Mouse (Mus musculus): ENCODE data around the gene Trrap. TPM values are rescaled to one million over a fixed set of nuclear protein-coding genes. Genes with fewer than 3 reads are reported as not detected.

Trrap gene
- polyA plus RNA-seq, 1 experiment from 2014 or later = 15.5 TPM

DNA sequence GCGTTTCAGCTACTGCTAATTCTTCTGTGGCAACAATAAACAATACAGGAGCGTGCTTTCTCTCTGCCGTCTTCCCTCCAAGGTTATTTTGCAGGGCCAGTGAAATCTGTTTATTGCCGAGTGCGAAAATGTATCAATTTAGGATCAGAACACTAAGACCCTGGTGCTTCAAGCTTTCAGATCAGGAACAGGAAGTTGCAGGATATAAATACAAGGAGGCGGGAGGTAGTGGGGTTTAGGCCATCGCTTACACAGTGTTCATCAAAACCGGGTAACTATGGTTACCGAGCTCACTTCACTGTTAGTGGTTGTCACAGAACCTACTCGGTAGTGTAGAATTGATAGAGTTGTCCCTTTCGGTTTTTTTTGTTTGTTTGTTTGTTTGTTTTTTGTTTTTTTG is 886 bp upstream of the Trrap start:
- ATAC-seq (ENCODE audit: low read depth) = no peak
- peaks cover 9% of the 10 kb centered on the region for H3K4me1 ChIP-seq (ENCODE audit: control insufficient read depth, low read depth, low read length)
- peaks cover 12% of the 10 kb centered on the region for H3K27me3 ChIP-seq (ENCODE audit: control insufficient read depth, insufficient read depth, low read depth, low read length)
- 0 out of 2 replicates have a peak, but pooled peaks cover 3% of the 10 kb centered on the region for H3K36me3 ChIP-seq (ENCODE audit: control insufficient read depth, insufficient read depth)
- no peak overlapping the region for H3K27ac ChIP-seq (ENCODE audit: low read length)
- no peak overlapping the region for H3K4me2 ChIP-seq (ENCODE audit: low read depth, low read length)
- WGBS (ENCODE audit: insufficient replicate concordance) = 65% methylated on average over 11 of the region's 11 CpGs
- no peak overlapping the region for H3K4me3 ChIP-seq (ENCODE audit: low read depth, low read length)
- H3K9ac ChIP-seq (ENCODE audit: low read depth, low read length) = no peak overlapping the region
- H3K9me3 ChIP-seq (replicated peaks; ENCODE audit: control insufficient read depth, low read length) = no peaks in the 10 kb centered on the region

- under 1% methylated on average over 92 of the region's 92 CpGs for WGBS (ENCODE audit: insufficient replicate concordance)
Observed at GRCm38 (mm10) chr5:144767911-144768841, 644 bp downstream of the Trrap start.

GRCm38 (mm10) chr5:144769067-144769482 is 1.5 kb downstream of the Trrap start:
- peak overlapping the region; percentile 83; the same call in 1 of the 2 replicates for H3K27ac ChIP-seq (ENCODE audit: low read length)
- 0 out of 2 replicates have a peak, but pooled peaks cover 3% of the 10 kb centered on the region for H3K36me3 ChIP-seq (ENCODE audit: control insufficient read depth, insufficient read depth)
- peak overlapping the region; percentile 77 for H3K4me2 ChIP-seq (ENCODE audit: low read depth, low read length)
- WGBS (ENCODE audit: insufficient replicate concordance) = 10% methylated on average over 8 of the region's 8 CpGs
- H3K9ac ChIP-seq (ENCODE audit: low read depth, low read length) = peak overlapping the region; percentile 77
- ATAC-seq (ENCODE audit: low read depth) = no peak
- peaks cover 9% of the 10 kb centered on the region for H3K4me1 ChIP-seq (ENCODE audit: control insufficient read depth, low read depth, low read length)
- H3K27me3 ChIP-seq (ENCODE audit: control insufficient read depth, insufficient read depth, low read depth, low read length) = no peaks in the 10 kb centered on the region
- no peaks in the 10 kb centered on the region for H3K9me3 ChIP-seq (replicated peaks; ENCODE audit: control insufficient read depth, low read length)
- peak overlapping the region; percentile 76 for H3K4me3 ChIP-seq (ENCODE audit: low read depth, low read length)

More at GRCm38 (mm10) chr5:144767911-144768841, 644 bp downstream of the Trrap start:
- H3K4me3 ChIP-seq (ENCODE audit: low read depth, low read length) = peak overlapping the region; percentile 76
- H3K36me3 ChIP-seq (ENCODE audit: control insufficient read depth, insufficient read depth) = 0 out of 2 replicates have a peak, but pooled peaks cover 3% of the 10 kb centered on the region
- H3K4me2 ChIP-seq (ENCODE audit: low read depth, low read length) = peak overlapping the region; percentile 77
- peaks cover 9% of the 10 kb centered on the region for H3K4me1 ChIP-seq (ENCODE audit: control insufficient read depth, low read depth, low read length)
- H3K9ac ChIP-seq (ENCODE audit: low read depth, low read length) = peak overlapping the region; percentile 77
- H3K9me3 ChIP-seq (replicated peaks; ENCODE audit: control insufficient read depth, low read length) = no peaks in the 10 kb centered on the region
- peak overlapping the region; percentile 83 for H3K27ac ChIP-seq (ENCODE audit: low read length)
- ATAC-seq (ENCODE audit: low read depth) = peak; percentile 89
- H3K27me3 ChIP-seq (ENCODE audit: control insufficient read depth, insufficient read depth, low read depth, low read length) = no peaks in the 10 kb centered on the region

DNA sequence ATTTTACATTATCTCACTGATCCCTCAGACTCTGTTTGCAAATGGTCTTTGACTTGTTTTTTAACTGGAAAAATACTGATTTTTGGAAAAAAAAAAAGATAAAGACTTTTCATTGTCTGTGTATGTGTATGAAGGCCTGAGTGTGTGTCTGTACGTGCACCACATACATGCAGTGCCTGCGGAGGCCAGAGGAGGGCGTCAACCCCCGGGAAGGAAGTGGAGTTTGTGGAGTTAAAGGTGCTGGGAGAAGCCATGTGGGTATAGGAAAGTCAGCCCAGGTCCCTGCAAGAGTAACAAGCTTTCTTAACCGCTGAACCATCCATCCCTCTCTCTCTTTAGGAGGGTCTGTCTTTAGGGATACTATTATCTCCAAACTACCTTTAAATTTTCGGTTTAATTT is 5.7 kb downstream of the Trrap start:
- Histone ChIP-seq H3K9me3 (replicated peaks; ENCODE audit: control insufficient read depth, low read length) (no peaks in the 10 kb centered on the region), H3K27ac (ENCODE audit: low read length) (no peak overlapping the region), H3K36me3 (ENCODE audit: control insufficient read depth, insufficient read depth) (peaks cover 11% of the 10 kb centered on the region), H3K4me2 (ENCODE audit: low read depth, low read length) (no peak overlapping the region), H3K4me3 (ENCODE audit: low read depth, low read length) (no peak overlapping the region), H3K4me1 (ENCODE audit: control insufficient read depth, low read depth, low read length) (peaks cover 9% of the 10 kb centered on the region), H3K9ac (ENCODE audit: low read depth, low read length) (no peak overlapping the region), H3K27me3 (ENCODE audit: control insufficient read depth, insufficient read depth, low read depth, low read length) (no peaks in the 10 kb centered on the region)
- WGBS (ENCODE audit: insufficient replicate concordance) = 79% methylated on average over 6 of the region's 6 CpGs
- ATAC-seq (ENCODE audit: low read depth) = no peak

DNA sequence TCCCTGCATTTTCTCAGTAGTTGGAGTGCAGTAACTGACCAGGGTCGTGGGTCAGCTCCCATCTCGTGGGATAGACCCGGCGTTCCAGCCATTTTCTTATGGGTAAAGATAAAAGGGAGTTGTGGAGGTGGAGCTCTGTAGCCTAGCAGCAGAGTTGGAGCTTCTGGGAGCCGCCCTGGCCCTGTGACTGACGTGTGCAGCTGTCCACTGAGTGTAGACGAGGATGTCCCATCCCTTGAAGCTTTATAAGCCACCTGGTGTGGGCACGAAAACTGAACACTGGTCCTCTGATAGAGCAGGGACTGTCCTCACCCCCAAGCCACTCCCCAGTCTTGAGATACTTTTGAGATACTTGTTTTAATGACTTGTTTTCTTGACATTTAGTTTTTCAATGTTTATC is 13.1 kb downstream of the Trrap start:
- 77% methylated on average over 8 of the region's 8 CpGs for WGBS (ENCODE audit: insufficient replicate concordance)
- no peak overlapping the region for H3K4me3 ChIP-seq (ENCODE audit: low read depth, low read length)

DNA sequence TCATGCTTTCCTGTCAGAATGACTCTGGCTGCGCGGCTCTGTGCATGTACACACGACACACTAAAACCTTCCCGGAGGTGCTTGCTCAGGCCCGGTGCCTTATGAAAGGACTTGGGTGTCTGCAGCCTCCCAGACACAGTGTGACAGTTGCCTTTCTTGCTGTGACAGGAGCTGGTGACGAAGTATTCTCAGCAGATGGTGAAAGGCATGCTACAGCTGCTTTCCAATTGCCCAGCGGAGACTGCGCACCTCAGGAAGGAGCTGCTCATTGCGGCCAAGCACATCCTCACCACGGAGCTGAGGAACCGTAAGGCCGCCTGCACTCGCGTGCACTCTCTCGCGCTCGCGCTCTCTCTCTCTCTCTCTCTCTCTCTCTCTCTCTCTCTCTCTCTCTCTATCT is 18.9 kb downstream of the Trrap start:
- no peak overlapping the region for H3K9ac ChIP-seq (ENCODE audit: low read depth, low read length)
- no peaks in the 10 kb centered on the region for H3K4me1 ChIP-seq (ENCODE audit: control insufficient read depth, low read depth, low read length)
- no peak overlapping the region for H3K4me3 ChIP-seq (ENCODE audit: low read depth, low read length)
- peaks cover 48% of the 10 kb centered on the region for H3K36me3 ChIP-seq (ENCODE audit: control insufficient read depth, insufficient read depth)
- WGBS (ENCODE audit: insufficient replicate concordance) = 90% methylated on average over 18 of the region's 18 CpGs
- H3K27ac ChIP-seq (ENCODE audit: low read length) = no peak overlapping the region
- no peaks in the 10 kb centered on the region for H3K9me3 ChIP-seq (replicated peaks; ENCODE audit: control insufficient read depth, low read length)
- H3K27me3 ChIP-seq (ENCODE audit: control insufficient read depth, insufficient read depth, low read depth, low read length) = no peaks in the 10 kb centered on the region
- H3K4me2 ChIP-seq (ENCODE audit: low read depth, low read length) = no peak overlapping the region
- ATAC-seq (ENCODE audit: low read depth) = no peak

More for the DNA sequence above, 13.1 kb downstream of the Trrap start:
- Histone ChIP-seq H3K27me3 (ENCODE audit: control insufficient read depth, insufficient read depth, low read depth, low read length) (no peaks in the 10 kb centered on the region), H3K4me2 (ENCODE audit: low read depth, low read length) (no peak overlapping the region), H3K36me3 (ENCODE audit: control insufficient read depth, insufficient read depth) (peaks cover 22% of the 10 kb centered on the region), H3K4me1 (ENCODE audit: control insufficient read depth, low read depth, low read length) (no peaks in the 10 kb centered on the region), H3K9me3 (replicated peaks; ENCODE audit: control insufficient read depth, low read length) (no peaks in the 10 kb centered on the region), H3K27ac (ENCODE audit: low read length) (no peak overlapping the region), H3K9ac (ENCODE audit: low read depth, low read length) (no peak overlapping the region)
- no peak for ATAC-seq (ENCODE audit: low read depth)

- H3K9ac ChIP-seq (ENCODE audit: low read depth, low read length) = no peak overlapping the region
- H3K9me3 ChIP-seq (replicated peaks; ENCODE audit: control insufficient read depth, low read length) = no peaks in the 10 kb centered on the region
- H3K4me1 ChIP-seq (ENCODE audit: control insufficient read depth, low read depth, low read length) = no peaks in the 10 kb centered on the region
- no peak overlapping the region for H3K27ac ChIP-seq (ENCODE audit: low read length)
- H3K36me3 ChIP-seq (ENCODE audit: control insufficient read depth, insufficient read depth) = peaks cover 44% of the 10 kb centered on the region
- H3K27me3 ChIP-seq (ENCODE audit: control insufficient read depth, insufficient read depth, low read depth, low read length) = no peaks in the 10 kb centered on the region
- WGBS (ENCODE audit: insufficient replicate concordance) = 70% methylated on average over 5 of the region's 5 CpGs
- H3K4me3 ChIP-seq (ENCODE audit: low read depth, low read length) = no peak overlapping the region
- no peak for ATAC-seq (ENCODE audit: low read depth)
- H3K4me2 ChIP-seq (ENCODE audit: low read depth, low read length) = no peak overlapping the region
Observed at GRCm38 (mm10) chr5:144793374-144793773, 25.8 kb downstream of the Trrap start.

- Histone ChIP-seq H3K4me3 (ENCODE audit: low read depth, low read length) (no peak overlapping the region), H3K4me1 (ENCODE audit: control insufficient read depth, low read depth, low read length) (no peaks in the 10 kb centered on the region), H3K9ac (ENCODE audit: low read depth, low read length) (no peak overlapping the region), H3K27ac (ENCODE audit: low read length) (no peak overlapping the region), H3K9me3 (replicated peaks; ENCODE audit: control insufficient read depth, low read length) (no peaks in the 10 kb centered on the region), H3K4me2 (ENCODE audit: low read depth, low read length) (no peak overlapping the region), H3K36me3 (ENCODE audit: control insufficient read depth, insufficient read depth) (peaks cover 33% of the 10 kb centered on the region), H3K27me3 (ENCODE audit: control insufficient read depth, insufficient read depth, low read depth, low read length) (no peaks in the 10 kb centered on the region)
- ATAC-seq (ENCODE audit: low read depth) = 0 out of 2 replicates have a peak, but pooled peaks have one; percentile 16
- WGBS (ENCODE audit: insufficient replicate concordance) = 66% methylated on average over 6 of the region's 6 CpGs
Observed at GRCm38 (mm10) chr5:144794687-144795086, 27.2 kb downstream of the Trrap start.

DNA sequence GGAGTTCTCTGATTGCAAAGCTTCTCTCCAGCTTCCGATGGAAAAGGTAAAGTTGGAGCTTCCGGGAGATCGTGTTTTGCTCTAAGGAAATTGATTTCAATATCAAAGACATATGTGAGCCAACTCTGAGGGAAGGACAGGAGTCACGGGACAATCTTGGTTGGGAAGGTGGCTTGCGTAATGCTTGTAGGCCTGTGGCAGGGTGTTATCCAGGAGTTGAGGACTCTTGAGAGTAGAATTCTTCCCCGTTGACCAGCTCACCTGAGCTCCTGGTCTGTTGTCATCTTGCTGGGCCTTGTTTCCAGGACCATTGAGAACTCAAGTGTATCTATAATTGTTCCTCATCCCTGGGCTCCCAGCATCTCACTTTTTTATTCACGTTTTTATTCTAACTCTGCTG is 29.6 kb downstream of the Trrap start:
- Histone ChIP-seq H3K9ac (ENCODE audit: low read depth, low read length) (no peak overlapping the region), H3K36me3 (ENCODE audit: control insufficient read depth, insufficient read depth) (peaks cover 26% of the 10 kb centered on the region), H3K4me1 (ENCODE audit: control insufficient read depth, low read depth, low read length) (no peaks in the 10 kb centered on the region), H3K27me3 (ENCODE audit: control insufficient read depth, insufficient read depth, low read depth, low read length) (no peaks in the 10 kb centered on the region), H3K4me2 (ENCODE audit: low read depth, low read length) (no peak overlapping the region), H3K9me3 (replicated peaks; ENCODE audit: control insufficient read depth, low read length) (no peaks in the 10 kb centered on the region), H3K27ac (ENCODE audit: low read length) (no peak overlapping the region), H3K4me3 (ENCODE audit: low read depth, low read length) (no peak overlapping the region)
- no peak for ATAC-seq (ENCODE audit: low read depth)
- 82% methylated on average over 7 of the region's 7 CpGs for WGBS (ENCODE audit: insufficient replicate concordance)
